Mouse (Mus musculus) layer of hippocampus, adult 2 months (tissue): ENCODE data around the gene Mndal. TPM values are rescaled to one million over a fixed set of nuclear protein-coding genes. Genes with fewer than 3 reads are reported as not detected.
"Not testable (repeated sequence)": the region's sequence is repeated elsewhere in the genome, so short reads cannot be mapped to it uniquely, and the experiment has no call there.

Experiments used
- DNase-seq, 2 experiments: peaks; one replicate each; pipeline ENCODE4 v3.0.0; 2022; ENCODE audit warnings: low spot score in 2 of 2
- H3K27ac ChIP-seq: fragments of 200-600 bp; 2 replicates; pipeline ENCODE4 v1.8.1; 2022
- H3K4me3 ChIP-seq: fragments of 200-600 bp; 2 replicates; pipeline ENCODE4 v1.8.1; 2022; ENCODE audit warnings: mild to moderate bottlenecking
- CTCF ChIP-seq: fragments of 200-600 bp; conservative IDR thresholded peaks from 2 replicates; pipeline ENCODE4 v1.8.1; 2022; ENCODE audit warnings: antibody characterized with exemption, mild to moderate bottlenecking, moderate library complexity
- total RNA-seq, 2 experiments: library from RNA; stranded (reverse); gene quantifications; 2 replicates each; pipeline ENCODE4 v1.2.3; 2021

The Mndal gene
- total RNA-seq, 2 experiments from 2014 or later: 10.4 to 12.3 TPM

DNA sequence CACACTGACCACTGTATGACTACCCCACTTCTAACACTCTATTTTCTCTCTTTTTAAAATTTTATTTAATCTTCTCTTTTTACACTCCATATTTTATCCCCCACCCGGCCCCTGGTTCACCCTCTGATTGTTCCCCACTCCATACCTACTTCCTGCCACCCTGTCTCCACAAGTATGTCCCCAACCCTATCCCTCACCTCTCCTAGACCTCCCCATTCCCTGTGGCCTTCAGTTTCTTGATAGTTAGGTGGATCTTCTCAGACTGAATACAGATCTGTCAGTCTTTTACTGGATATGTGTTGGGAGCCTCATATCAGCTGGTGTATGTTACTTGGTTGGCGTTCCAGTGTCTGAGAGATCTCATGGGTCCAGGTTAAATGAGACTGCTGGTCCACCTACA, 27.7 kb downstream of the Mndal start:
- TF ChIP-seq CTCF: no peak
- no peak for DNase-seq
- Histone ChIP-seq H3K4me3 (no peak overlapping the region), H3K27ac (no peak overlapping the region)

GRCm38 (mm10) chr1:173913256-173913791, 29.0 kb downstream of the Mndal start:
- H3K4me3 ChIP-seq, DNase-seq: not testable (repeated sequence)

DNA sequence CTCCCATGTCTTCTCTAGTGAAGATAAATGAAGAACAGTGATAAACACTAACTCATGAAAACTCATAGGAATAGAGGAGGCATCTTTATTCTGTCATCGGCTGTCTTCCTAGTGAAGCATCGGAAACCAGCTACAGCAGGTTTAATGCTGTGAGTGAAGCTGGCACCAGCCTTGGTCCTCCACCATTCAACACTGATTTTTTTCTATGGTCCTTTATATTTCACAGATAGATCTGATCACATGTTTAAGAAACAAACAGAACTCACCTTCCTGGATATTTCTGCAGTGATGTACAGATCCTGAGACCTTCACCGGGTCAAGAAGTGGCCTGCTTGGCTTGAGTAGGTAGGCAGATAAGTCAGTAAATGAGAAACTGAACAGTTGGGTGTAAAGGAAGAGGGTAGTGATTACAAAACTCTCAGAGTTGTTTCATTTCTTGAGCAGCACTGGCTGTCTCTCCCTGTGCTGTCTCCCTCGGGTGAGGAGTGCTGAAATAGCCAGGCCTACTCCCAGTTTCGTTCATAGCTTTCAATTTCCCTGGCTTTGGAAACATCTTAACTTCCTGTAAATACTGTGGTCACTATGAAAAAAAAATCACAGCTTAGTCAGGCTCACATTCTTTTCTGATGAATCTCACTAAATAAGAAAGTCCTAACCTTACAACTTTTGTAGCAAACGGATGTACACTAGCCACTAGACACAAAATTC, 29.6 kb downstream of the Mndal start, which contains the start of gene Ifi211:
Gene Ifi211, minus strand, starts transcription at position 499 of the 708 bp plus-strand sequence.
- H3K27ac ChIP-seq, H3K4me3 ChIP-seq, DNase-seq: not testable (repeated sequence)

More at GRCm38 (mm10) chr1:173913256-173913791, 29.0 kb downstream of the Mndal start:
- H3K27ac ChIP-seq: not testable (repeated sequence)

DNA sequence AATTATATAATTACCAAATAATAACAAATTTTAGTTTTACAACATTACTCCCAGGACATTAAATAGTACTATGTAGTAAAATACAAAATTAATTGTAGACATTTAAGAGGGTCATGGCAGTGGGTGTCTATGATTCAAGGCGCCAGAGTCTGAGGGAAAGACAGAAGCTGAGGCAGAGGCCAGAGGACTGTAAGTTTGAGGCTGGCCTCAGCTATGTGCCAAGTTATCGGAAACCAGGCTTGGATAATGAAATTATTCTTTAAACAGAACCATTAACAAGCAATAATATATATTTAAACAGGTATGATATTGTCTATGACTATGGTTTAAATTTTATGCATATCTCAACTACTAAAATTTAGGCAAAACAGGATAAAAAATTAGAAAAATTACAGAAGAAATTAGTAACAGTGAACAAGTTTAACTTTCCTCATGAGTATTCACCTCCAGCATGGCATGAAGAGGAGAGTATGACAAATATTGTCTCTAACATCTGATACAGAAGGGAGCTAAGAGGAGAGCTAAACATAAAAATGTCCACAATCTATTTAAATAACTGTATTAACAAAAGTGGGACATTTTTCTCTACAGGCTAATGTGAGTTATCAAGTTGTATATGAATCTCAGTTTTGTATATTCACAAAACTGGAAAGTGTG, 30.4 kb downstream of the Mndal start:
- TF ChIP-seq CTCF: no peak
- H3K4me3 ChIP-seq: no peak overlapping the region
- no peak for DNase-seq

GRCm38 (mm10) chr1:173908390-173908789, 33.9 kb downstream of the Mndal start:
- DNase-seq, H3K4me3 ChIP-seq, H3K27ac ChIP-seq: not testable (repeated sequence)

More for the DNA sequence above, 30.4 kb downstream of the Mndal start:
- no peak overlapping the region for H3K27ac ChIP-seq

DNA sequence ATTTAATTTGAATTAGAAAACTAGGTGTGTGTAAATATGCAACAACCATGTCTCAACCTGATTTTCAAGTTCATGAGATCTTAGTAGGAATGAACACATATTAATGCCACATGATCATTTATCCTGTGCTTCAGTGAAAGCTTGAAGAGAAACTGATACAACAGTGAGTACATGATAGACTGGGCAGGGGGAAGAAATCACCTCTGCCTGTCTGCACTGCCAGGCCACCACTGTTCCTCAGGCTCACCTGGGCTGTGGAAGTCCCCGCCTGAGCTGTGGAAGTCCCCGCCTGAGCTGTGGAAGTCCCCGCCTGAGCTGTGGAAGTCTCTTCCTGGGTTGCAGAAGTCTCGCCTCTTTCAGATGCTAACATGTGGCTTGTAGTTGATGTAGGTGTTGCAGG, 36.4 kb downstream of the Mndal start:
- not testable (repeated sequence) for DNase-seq, H3K27ac ChIP-seq, H3K4me3 ChIP-seq

DNA sequence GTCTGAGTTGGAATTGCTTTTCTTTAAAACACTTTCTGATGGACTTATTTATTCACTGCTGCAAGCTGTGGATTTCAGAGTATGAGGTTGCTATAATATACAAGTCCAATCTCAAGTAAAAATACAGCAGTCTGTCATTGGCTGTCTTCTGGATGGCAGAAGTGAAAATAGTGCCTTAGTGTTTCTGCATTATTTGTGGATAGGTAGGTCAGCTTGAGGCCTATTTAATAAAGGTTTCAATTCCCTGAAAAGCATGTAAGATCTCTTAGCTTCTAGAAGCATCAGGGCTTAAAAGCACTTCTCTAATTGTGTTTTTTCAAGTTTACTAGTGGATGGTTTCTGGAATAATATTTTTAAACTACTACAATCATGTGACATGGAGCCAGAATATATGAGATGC, 52.5 kb downstream of the Mndal start:
- not testable (repeated sequence) for DNase-seq

GRCm38 (mm10) chr1:173887026-173887787, 55.1 kb downstream of the Mndal start:
- DNase-seq: not testable (repeated sequence)

More for the DNA sequence above, 52.5 kb downstream of the Mndal start:
- H3K27ac ChIP-seq, H3K4me3 ChIP-seq: not testable (repeated sequence)

GRCm38 (mm10) chr1:173880004-173880666, 62.2 kb downstream of the Mndal start:
- H3K27ac ChIP-seq: peak overlapping the region; percentile 28; the same call in 1 of the 2 replicates
- DNase-seq: peak; percentile 76 to 78
- H3K4me3 ChIP-seq: not testable (repeated sequence)

More at GRCm38 (mm10) chr1:173887026-173887787, 55.1 kb downstream of the Mndal start:
- H3K27ac ChIP-seq, H3K4me3 ChIP-seq: not testable (repeated sequence)

DNA sequence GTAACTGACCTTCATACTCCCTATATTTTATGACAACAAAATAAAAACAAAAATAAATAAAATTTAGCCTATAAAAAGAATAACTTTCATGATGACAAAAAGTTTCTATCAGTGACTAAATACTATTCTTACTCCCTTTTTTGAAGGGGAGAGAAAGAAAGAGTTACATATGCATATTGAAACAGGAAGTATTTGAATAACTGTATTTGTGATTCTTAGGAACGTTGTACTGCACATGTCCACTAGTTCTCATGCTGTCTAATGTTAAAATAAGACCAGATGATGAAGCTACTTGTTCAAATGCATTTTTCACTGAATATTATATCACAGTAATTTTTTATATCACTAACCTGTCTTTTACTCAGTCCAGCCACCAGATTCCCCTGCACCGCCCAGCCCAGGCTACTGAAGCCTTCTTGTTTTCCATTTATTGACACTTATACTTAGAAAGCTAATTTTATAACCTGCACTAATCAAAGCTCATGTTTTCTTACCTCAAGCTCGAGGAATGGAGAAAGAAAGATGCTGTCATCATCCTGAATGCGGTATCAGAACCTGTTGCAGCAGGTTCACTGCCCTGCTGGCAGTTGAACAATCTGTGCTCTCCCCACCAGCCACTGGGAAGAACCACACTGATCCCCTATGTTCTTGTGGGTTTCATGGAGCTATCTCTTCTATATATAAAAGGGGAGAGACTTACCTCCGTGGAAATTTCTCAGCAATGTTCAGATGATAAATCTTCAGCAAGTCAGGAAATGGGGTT, 62.9 kb downstream of the Mndal start:
- H3K4me3 ChIP-seq, DNase-seq: not testable (repeated sequence)
- H3K27ac ChIP-seq: peak overlapping the region; percentile 51; the same call in 1 of the 2 replicates

DNA sequence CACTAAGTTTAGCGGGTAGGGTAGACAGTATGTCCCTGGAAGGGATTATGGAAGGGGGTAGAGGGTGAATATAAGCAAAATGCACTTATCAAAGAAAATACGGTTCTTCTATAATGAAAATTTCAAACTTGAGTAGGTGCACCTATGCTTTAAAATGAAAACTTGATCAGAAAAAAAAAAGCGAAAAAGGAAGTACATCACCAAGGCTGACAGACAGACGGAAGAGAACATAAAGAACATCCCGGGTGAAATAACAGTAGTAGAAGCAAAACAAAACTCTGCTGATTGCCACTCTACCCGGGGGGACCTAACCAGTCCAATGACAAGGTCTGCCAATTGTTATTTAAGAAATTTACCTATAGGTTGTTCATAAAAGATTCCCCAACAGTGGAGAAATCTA, 64.0 kb downstream of the Mndal start:
- H3K4me3 ChIP-seq, H3K27ac ChIP-seq, DNase-seq: not testable (repeated sequence)

DNA sequence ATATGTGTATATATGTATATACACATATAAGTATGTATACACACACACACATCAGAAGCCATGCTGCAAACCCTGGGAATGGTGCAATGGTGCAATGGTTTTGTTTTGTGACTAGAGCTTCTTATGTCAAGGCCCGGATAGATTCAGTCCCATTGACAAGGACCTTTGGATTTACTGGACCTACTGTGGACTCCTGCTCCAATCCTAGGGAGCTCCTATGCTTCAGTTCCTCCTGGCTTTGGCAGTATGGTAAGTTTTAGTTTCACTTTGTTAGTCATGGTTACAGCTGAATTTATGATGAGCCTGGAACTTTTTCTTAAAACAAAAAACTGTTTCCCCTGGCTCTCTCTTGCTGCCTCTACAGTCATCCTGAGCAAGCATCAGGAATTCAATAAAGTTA, 65.2 kb downstream of the Mndal start:
- not testable (repeated sequence) for H3K4me3 ChIP-seq, H3K27ac ChIP-seq, DNase-seq

DNA sequence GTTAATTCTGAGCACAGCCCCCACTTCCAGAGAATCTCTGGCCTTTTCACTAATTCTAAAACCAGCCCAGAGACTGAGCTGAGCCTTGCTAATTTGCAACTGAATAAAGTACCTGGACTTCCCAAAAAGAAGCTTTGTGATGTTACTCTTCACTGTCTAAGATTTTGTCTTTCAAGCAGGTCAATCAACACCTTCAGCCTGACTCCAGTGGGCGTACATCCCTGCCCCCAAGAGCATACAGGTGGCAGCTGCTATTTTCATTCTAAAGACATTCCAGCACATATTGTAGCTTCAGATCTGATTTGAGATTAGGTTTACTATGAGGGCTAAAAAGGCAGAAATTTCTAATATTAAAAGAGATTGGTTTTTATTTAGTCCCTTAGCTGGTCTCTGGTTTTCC, 73.7 kb downstream of the Mndal start:
- DNase-seq: not testable (repeated sequence)

More for the DNA sequence above, 73.7 kb downstream of the Mndal start:
- H3K27ac ChIP-seq, H3K4me3 ChIP-seq: not testable (repeated sequence)
